Mouse (Mus musculus): ENCODE data around the gene Hoxa9. TPM values are rescaled to one million over a fixed set of nuclear protein-coding genes. Genes with fewer than 3 reads are reported as not detected.
A peak's percentile ranks its signal among the peaks of the same experiment; 100 is the strongest.

Hoxa9 gene
- total and polyA plus RNA-seq, 2 experiments, result 0.10 TPM; not detected in 1

DNA sequence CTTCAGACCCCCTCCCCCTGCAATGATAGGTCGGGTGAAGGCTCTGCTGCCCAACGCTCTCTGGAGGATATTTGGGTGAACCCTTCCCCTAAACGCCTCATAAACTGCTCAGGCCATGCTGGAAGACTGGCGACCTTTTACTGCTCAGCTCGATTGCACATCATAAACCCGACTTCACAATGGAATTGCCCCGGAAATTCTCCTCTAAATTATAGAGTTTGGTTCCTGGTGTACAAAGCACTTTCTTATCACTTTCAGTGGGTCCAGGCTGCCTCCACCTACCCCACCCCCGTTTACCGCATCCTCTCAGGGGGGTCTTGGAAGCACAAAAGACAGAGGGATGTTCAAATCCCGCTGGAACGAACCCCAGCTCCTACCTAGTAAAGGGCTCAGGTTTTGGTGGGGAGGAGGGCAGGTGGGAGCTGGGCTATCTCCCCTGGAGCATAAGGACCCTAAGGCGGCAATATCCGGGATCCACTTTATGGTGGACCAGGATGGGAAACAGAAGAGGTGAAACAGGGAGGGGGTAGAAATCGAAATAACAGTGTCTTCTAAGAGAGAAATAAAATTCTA, 12.2 kb downstream of the Hoxa9 start:
- peaks cover 3% of the 10 kb centered on the region; the same call in 1 of the 2 replicates for H3K4me1 ChIP-seq (ENCODE audit: control insufficient read depth, insufficient read depth, low read length)
- no peak overlapping the region for H3K4me3 ChIP-seq (ENCODE audit: insufficient read depth, low read depth, low read length)
- TF ChIP-seq POLR2A (IDR thresholded peaks at IDR 0.05; ENCODE audit: extremely low read depth, insufficient read depth, low read length) (no peak), CTCF (IDR thresholded peaks at IDR 0.05; ENCODE audit: low read depth, low read length) (no peak)
- peaks cover 45% of the 10 kb centered on the region for H3K27me3 ChIP-seq (ENCODE audit: control insufficient read depth, insufficient read depth, low read length)
- no peak overlapping the region for H3K9ac ChIP-seq (ENCODE audit: low read depth, low read length)
- WGBS, result 27% methylated on average over 14 of the region's 14 CpGs
- H3K36me3 ChIP-seq (ENCODE audit: control insufficient read depth, insufficient read depth, low read length), result no peaks in the 10 kb centered on the region
- DNase-seq (ENCODE audit: extremely low read depth, low read depth, low spot score), result no peak
- no peak overlapping the region for H3K27ac ChIP-seq (replicated peaks; ENCODE audit: insufficient read depth, low read depth, low read length)
- no peaks in the 10 kb centered on the region for H3K79me2 ChIP-seq (ENCODE audit: control insufficient read depth, insufficient read depth, low read length)

GRCm38 (mm10) chr6:52217895-52218642, 12.8 kb downstream of the Hoxa9 start:
- peaks cover 49% of the 10 kb centered on the region for H3K27me3 ChIP-seq (ENCODE audit: control insufficient read depth, insufficient read depth, low read length)
- no peak for TF ChIP-seq POLR2A (IDR thresholded peaks at IDR 0.05; ENCODE audit: extremely low read depth, insufficient read depth, low read length)
- TF ChIP-seq CTCF (IDR thresholded peaks at IDR 0.05; ENCODE audit: low read depth, low read length), result no peak
- H3K4me3 ChIP-seq (ENCODE audit: insufficient read depth, low read depth, low read length), result no peak overlapping the region

GRCm38 (mm10) chr6:52217459-52217768, 13.5 kb downstream of the Hoxa9 start:
- Histone ChIP-seq H3K36me3 (ENCODE audit: control insufficient read depth, insufficient read depth, low read length) (no peaks in the 10 kb centered on the region), H3K4me3 (ENCODE audit: insufficient read depth, low read depth, low read length) (peak overlapping the region; percentile 19; the same call in 1 of the 2 replicates), H3K9ac (ENCODE audit: low read depth, low read length) (no peak overlapping the region), H3K79me2 (ENCODE audit: control insufficient read depth, insufficient read depth, low read length) (no peaks in the 10 kb centered on the region), H3K27ac (replicated peaks; ENCODE audit: insufficient read depth, low read depth, low read length) (no peak overlapping the region), H3K4me1 (ENCODE audit: control insufficient read depth, insufficient read depth, low read length) (peaks cover 3% of the 10 kb centered on the region; the same call in 1 of the 2 replicates), H3K27me3 (ENCODE audit: control insufficient read depth, insufficient read depth, low read length) (peaks cover 51% of the 10 kb centered on the region)
- TF ChIP-seq POLR2A (IDR thresholded peaks at IDR 0.05; ENCODE audit: extremely low read depth, insufficient read depth, low read length), result no peak
- TF ChIP-seq CTCF (IDR thresholded peaks at IDR 0.05; ENCODE audit: low read depth, low read length), result no peak
- 2% methylated on average over 25 of the region's 25 CpGs for WGBS
- no peak for DNase-seq (ENCODE audit: extremely low read depth, low read depth, low spot score)

More at GRCm38 (mm10) chr6:52217895-52218642, 12.8 kb downstream of the Hoxa9 start:
- Histone ChIP-seq H3K27ac (replicated peaks; ENCODE audit: insufficient read depth, low read depth, low read length) (no peak overlapping the region), H3K36me3 (ENCODE audit: control insufficient read depth, insufficient read depth, low read length) (no peaks in the 10 kb centered on the region), H3K9ac (ENCODE audit: low read depth, low read length) (no peak overlapping the region), H3K79me2 (ENCODE audit: control insufficient read depth, insufficient read depth, low read length) (no peaks in the 10 kb centered on the region), H3K4me1 (ENCODE audit: control insufficient read depth, insufficient read depth, low read length) (peaks cover 3% of the 10 kb centered on the region; the same call in 1 of the 2 replicates)
- 18% methylated on average over 23 of the region's 23 CpGs for WGBS
- DNase-seq (ENCODE audit: extremely low read depth, low read depth, low spot score), result no peak

- DNase-seq (ENCODE audit: extremely low read depth, low read depth, low spot score), result no peak
- Histone ChIP-seq H3K9ac (ENCODE audit: low read depth, low read length) (no peak overlapping the region), H3K36me3 (ENCODE audit: control insufficient read depth, insufficient read depth, low read length) (no peaks in the 10 kb centered on the region), H3K4me1 (ENCODE audit: control insufficient read depth, insufficient read depth, low read length) (peaks cover 3% of the 10 kb centered on the region; the same call in 1 of the 2 replicates), H3K27me3 (ENCODE audit: control insufficient read depth, insufficient read depth, low read length) (peaks cover 53% of the 10 kb centered on the region), H3K27ac (replicated peaks; ENCODE audit: insufficient read depth, low read depth, low read length) (no peak overlapping the region), H3K4me3 (ENCODE audit: insufficient read depth, low read depth, low read length) (no peak overlapping the region; the same call in 1 of the 2 replicates), H3K79me2 (ENCODE audit: control insufficient read depth, insufficient read depth, low read length) (no peaks in the 10 kb centered on the region)
- TF ChIP-seq CTCF (IDR thresholded peaks at IDR 0.05; ENCODE audit: low read depth, low read length) (no peak), POLR2A (IDR thresholded peaks at IDR 0.05; ENCODE audit: extremely low read depth, insufficient read depth, low read length) (no peak)
- 6% methylated on average over 60 of the region's 60 CpGs for WGBS
Measured at GRCm38 (mm10) chr6:52216691-52217458, 14.0 kb downstream of the Hoxa9 start.

DNA sequence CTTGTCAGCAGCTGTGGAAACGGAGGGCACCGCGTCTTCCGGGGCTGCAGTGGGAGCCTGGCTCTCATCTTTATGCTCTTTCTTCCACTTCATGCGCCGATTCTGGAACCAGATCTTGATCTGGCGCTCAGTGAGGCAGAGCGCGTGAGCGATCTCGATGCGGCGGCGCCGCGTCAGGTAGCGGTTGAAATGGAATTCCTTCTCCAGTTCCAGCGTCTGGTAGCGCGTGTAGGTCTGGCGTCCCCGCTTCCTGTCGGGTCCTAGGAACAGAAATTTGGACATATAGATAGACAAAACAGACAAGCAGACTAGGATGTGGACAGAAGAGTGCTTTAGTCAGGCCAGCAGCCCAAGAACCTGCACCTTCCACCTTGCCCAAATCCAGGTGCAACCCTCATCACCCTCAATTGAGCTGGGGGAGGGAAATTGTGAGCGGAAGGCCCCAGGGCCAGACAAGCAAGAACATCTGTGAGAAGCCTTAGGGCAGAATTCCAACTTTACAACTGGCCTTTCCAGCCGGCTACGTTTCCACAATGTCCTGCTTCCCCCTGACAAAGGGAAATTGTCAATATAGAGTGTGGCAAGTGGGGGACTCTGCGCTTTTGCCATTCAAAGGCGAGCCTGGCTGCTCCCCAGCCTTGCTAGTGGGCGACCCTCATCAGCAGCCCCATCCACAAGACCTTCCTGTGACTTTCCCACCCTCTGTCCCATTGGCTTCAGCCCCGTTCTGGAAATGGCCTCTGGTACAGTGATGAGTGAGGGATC, 14.9 kb downstream of the Hoxa9 start:
- Histone ChIP-seq H3K4me3 (ENCODE audit: insufficient read depth, low read depth, low read length) (no peak overlapping the region), H3K4me1 (ENCODE audit: control insufficient read depth, insufficient read depth, low read length) (no peaks in the 10 kb centered on the region), H3K36me3 (ENCODE audit: control insufficient read depth, insufficient read depth, low read length) (no peaks in the 10 kb centered on the region), H3K79me2 (ENCODE audit: control insufficient read depth, insufficient read depth, low read length) (no peaks in the 10 kb centered on the region), H3K9ac (ENCODE audit: low read depth, low read length) (no peak overlapping the region), H3K27ac (replicated peaks; ENCODE audit: insufficient read depth, low read depth, low read length) (no peak overlapping the region), H3K27me3 (ENCODE audit: control insufficient read depth, insufficient read depth, low read length) (peaks cover 59% of the 10 kb centered on the region)
- WGBS, result 10% methylated on average over 30 of the region's 30 CpGs
- no peak for DNase-seq (ENCODE audit: extremely low read depth, low read depth, low spot score)
- TF ChIP-seq POLR2A (IDR thresholded peaks at IDR 0.05; ENCODE audit: extremely low read depth, insufficient read depth, low read length) (no peak), CTCF (IDR thresholded peaks at IDR 0.05; ENCODE audit: low read depth, low read length) (no peak)

All from liver, adult 2 months (tissue).